Mouse (Mus musculus): ENCODE data around the gene Magt1. TPM values are rescaled to one million over a fixed set of nuclear protein-coding genes. Genes with fewer than 3 reads are reported as not detected.

Magt1 gene
- 10.1 and 13.6 TPM in 2 replicates for polyA plus RNA-seq (2012; rRNA removed)

GRCm38 (mm10) chrX:106011465-106012159 lies at the start of gene Magt1:
TSS of gene Magt1 (minus strand) at chrX:106011906.

GRCm38 (mm10) chrX:106026418-106027342 lies 15.0 kb upstream of the Magt1 start, which contains the start of gene Atp7a:
TSS of gene Atp7a (plus strand) at chrX:106027276.

GRCm38 (mm10) chrX:106015571-106016322 lies 4.0 kb upstream of the Magt1 start, which contains the start of gene Cox7b:
TSS of gene Cox7b (plus strand) at chrX:106015700.

GRCm38 (mm10) chrX:105928861-105929477 lies 82.7 kb downstream of the Magt1 start, which contains the start of gene Atrx:
TSS of gene Atrx (minus strand) at chrX:105929403.

Other genes starting within 250 kb of the Magt1 start
- gene Fgf16, start 247.6 kb downstream of the Magt1 start, polyA plus RNA-seq (2012; rRNA removed) = 0.11 and 0.38 TPM in 2 replicates
- 96.1 and 100 TPM in 2 replicates for gene Atrx, start 82.5 kb downstream of the Magt1 start, polyA plus RNA-seq (2012; rRNA removed)
- gene Cox7b, start 3.8 kb upstream of the Magt1 start, polyA plus RNA-seq (2012; rRNA removed) = 260 and 319 TPM in 2 replicates
- gene Atp7a, start 15.4 kb upstream of the Magt1 start, polyA plus RNA-seq (2012; rRNA removed) = 7.6 and 7.8 TPM in 2 replicates
- gene Tlr13, start 131.3 kb upstream of the Magt1 start, polyA plus RNA-seq (2012; rRNA removed) = 0.33 and 0.37 TPM in 2 replicates
- gene Pgk1, start 175.2 kb upstream of the Magt1 start, polyA plus RNA-seq (2012; rRNA removed) = 260 and 290 TPM in 2 replicates
- gene Taf9b, start 209.3 kb upstream of the Magt1 start, polyA plus RNA-seq (2012; rRNA removed) = 10.9 and 11.3 TPM in 2 replicates
- not detected in 2 replicates for gene Fnd3c2, start 243.5 kb upstream of the Magt1 start, polyA plus RNA-seq (2012; rRNA removed)

Measured in central nervous system, embryonic 14 days (tissue).